Mouse (Mus musculus) MEL (cell line): ENCODE data around the gene Tmub2. TPM values are rescaled to one million over a fixed set of nuclear protein-coding genes. Genes with fewer than 3 reads are reported as not detected.

Experiments used
- DNase-seq: peaks from one replicate; pipeline ENCODE4 v3.0.0; 2011; ENCODE audit warnings: low read depth, low spot score
- H3K27ac ChIP-seq: 2 replicates; pipeline ENCODE4 v1.5.1; 2012; ENCODE audit warnings: low read depth, mild to moderate bottlenecking, control low read depth, low read length, moderate library complexity; ENCODE audit not compliant: control insufficient read depth
- H3K27me3 ChIP-seq, 2 experiments: fragments of 150-350 bp in 1 of 2; sonication (generic) in 1 of 2; 2 replicates each; pipeline ENCODE4 v1.6.1; 2012; ENCODE audit warnings: low read length in 2 of 2, mild to moderate bottlenecking in 2 of 2, improper control_type of control experiment in 1 of 2, moderate library complexity in 1 of 2; ENCODE audit not compliant: insufficient read depth in 2 of 2, control insufficient read depth in 1 of 2
- H3K36me3 ChIP-seq, 2 experiments: 2 replicates each; pipeline ENCODE4 v1.6.1; 2012 to 2014; ENCODE audit warnings: low read length in 2 of 2, improper control_type of control experiment in 1 of 2, inconsistent platforms in 1 of 2, mild to moderate bottlenecking in 1 of 2; ENCODE audit not compliant: insufficient read depth in 2 of 2, control insufficient read depth in 1 of 2
- H3K4me1 ChIP-seq, 2 experiments: fragments of 150-350 bp in 1 of 2; sonication (generic) in 1 of 2; 2 replicates each; pipeline ENCODE4 v1.6.1; 2012; ENCODE audit warnings: low read length in 2 of 2, improper control_type of control experiment in 1 of 2, mild to moderate bottlenecking in 1 of 2; ENCODE audit not compliant: insufficient read depth in 2 of 2, control insufficient read depth in 1 of 2
- H3K4me3 ChIP-seq, 2 experiments: fragments of 150-350 bp in 1 of 2; sonication (generic) in 1 of 2; 2 replicates each; pipeline ENCODE4 v1.5.1; 2012; ENCODE audit warnings: low read depth in 2 of 2, low read length in 2 of 2, mild to moderate bottlenecking in 2 of 2, moderate library complexity in 2 of 2, control low read depth in 1 of 2, improper control_type of control experiment in 1 of 2; ENCODE audit not compliant: control insufficient read depth in 1 of 2, insufficient read depth in 1 of 2
- H3K79me2 ChIP-seq: 2 replicates; pipeline ENCODE4 v1.6.1; 2012; ENCODE audit warnings: mild to moderate bottlenecking, low read length, moderate library complexity; ENCODE audit not compliant: control insufficient read depth, poor library complexity, insufficient read depth
- H3K9ac ChIP-seq: 2 replicates; pipeline ENCODE4 v1.6.1; 2012; ENCODE audit warnings: low read depth, mild to moderate bottlenecking, control low read depth, low read length, moderate library complexity; ENCODE audit not compliant: control insufficient read depth, poor library complexity, severe bottlenecking
- H3K9me3 ChIP-seq: fragments of 150-350 bp; sonication (generic); replicated peaks from 2 replicates; pipeline ENCODE4 v1.6.1; 2012; ENCODE audit warnings: mild to moderate bottlenecking, low read length, improper control_type of control experiment, moderate library complexity; ENCODE audit not compliant: insufficient read depth
- BHLHE40 ChIP-seq: IDR thresholded peaks from 2 replicates; pipeline ENCODE4 v1.6.1; 2012; ENCODE audit warnings: low read depth, mild to moderate bottlenecking, inconsistent platforms, low read length, improper control_type of control experiment, borderline replicate concordance
- CHD2 ChIP-seq: IDR thresholded peaks from 2 replicates; pipeline ENCODE4 v1.6.1; 2011; ENCODE audit warnings: low read length, improper control_type of control experiment
- CTCF ChIP-seq, 3 experiments: IDR thresholded peaks in 2 of 3; conservative IDR thresholded peaks in 1 of 3; 2 replicates each; pipeline ENCODE4 v1.5.1; 2011 to 2012; ENCODE audit warnings: low read length in 3 of 3, low read depth in 2 of 3, mild to moderate bottlenecking in 2 of 3, improper control_type of control experiment in 1 of 3, inconsistent platforms in 1 of 3, mixed read lengths in 1 of 3, moderate library complexity in 1 of 3; ENCODE audit not compliant: control insufficient read depth in 1 of 3, insufficient read depth in 1 of 3, poor library complexity in 1 of 3, severe bottlenecking in 1 of 3
- EP300 ChIP-seq, 2 experiments: IDR thresholded peaks; 2 replicates each; pipeline ENCODE4 v1.6.1; 2011; ENCODE audit warnings: improper control_type of control experiment in 2 of 2, low read length in 2 of 2, low read depth in 1 of 2, mild to moderate bottlenecking in 1 of 2
- ETS1 ChIP-seq: IDR thresholded peaks from 2 replicates; pipeline ENCODE4 v1.6.1; 2012; ENCODE audit warnings: low read depth, mild to moderate bottlenecking, inconsistent platforms, low read length, improper control_type of control experiment, moderate library complexity
- GATA1 ChIP-seq: IDR thresholded peaks from 2 replicates; pipeline ENCODE4 v1.6.1; 2011; ENCODE audit warnings: low read depth, low read length, improper control_type of control experiment
- HCFC1 ChIP-seq: IDR thresholded peaks from 2 replicates; pipeline ENCODE4 v1.6.1; 2012; ENCODE audit warnings: low read depth, mild to moderate bottlenecking, inconsistent platforms, low read length, improper control_type of control experiment, moderate library complexity
- JUND ChIP-seq: IDR thresholded peaks from 2 replicates; pipeline ENCODE4 v1.6.1; 2011; ENCODE audit warnings: low read depth, mild to moderate bottlenecking, improper control_type of control experiment, low read length
- MAFK ChIP-seq: IDR thresholded peaks from 2 replicates; pipeline ENCODE4 v1.6.1; 2011; ENCODE audit warnings: low read depth, mild to moderate bottlenecking, low read length, improper control_type of control experiment, borderline replicate concordance
- MAZ ChIP-seq: IDR thresholded peaks from 2 replicates; pipeline ENCODE4 v1.6.1; 2012; ENCODE audit warnings: low read depth, mild to moderate bottlenecking, inconsistent platforms, low read length, improper control_type of control experiment
- MEF2A ChIP-seq: IDR thresholded peaks from 2 replicates; pipeline ENCODE4 v1.6.1; 2014; ENCODE audit warnings: low read depth, mild to moderate bottlenecking, inconsistent platforms, low read length, improper control_type of control experiment; ENCODE audit not compliant: poor library complexity, insufficient replicate concordance, severe bottlenecking; ENCODE audit errors: extremely low read depth
- MYC ChIP-seq: IDR thresholded peaks from 2 replicates; pipeline ENCODE4 v1.6.1; 2011; ENCODE audit warnings: low read depth, mild to moderate bottlenecking, low read length, improper control_type of control experiment, moderate library complexity
- NRF1 ChIP-seq: IDR thresholded peaks from 2 replicates; pipeline ENCODE4 v1.6.1; 2014; ENCODE audit warnings: low read depth, mild to moderate bottlenecking, inconsistent platforms, low read length, improper control_type of control experiment, moderate library complexity; ENCODE audit not compliant: poor library complexity, insufficient read depth, severe bottlenecking
- POLR2A ChIP-seq, 2 experiments: IDR thresholded peaks; 2 replicates each; pipeline ENCODE4 v1.6.1; 2011 to 2012; ENCODE audit warnings: low read length in 2 of 2, mild to moderate bottlenecking in 2 of 2, control low read depth in 1 of 2, improper control_type of control experiment in 1 of 2, low read depth in 1 of 2, moderate library complexity in 1 of 2; ENCODE audit not compliant: control insufficient read depth in 1 of 2, insufficient read depth in 1 of 2, poor library complexity in 1 of 2
- POLR2AphosphoS2 ChIP-seq: IDR thresholded peaks from 2 replicates; pipeline ENCODE4 v1.6.1; 2011; ENCODE audit warnings: low read length, improper control_type of control experiment
- RAD21 ChIP-seq: IDR thresholded peaks from 2 replicates; pipeline ENCODE4 v1.6.1; 2011; ENCODE audit warnings: mild to moderate bottlenecking, low read depth, low read length, improper control_type of control experiment
- SMC3 ChIP-seq: IDR thresholded peaks from 2 replicates; pipeline ENCODE4 v1.6.1; 2011; ENCODE audit warnings: low read depth, low read length, improper control_type of control experiment
- TAL1 ChIP-seq: IDR thresholded peaks from 2 replicates; pipeline ENCODE4 v1.6.1; 2012; ENCODE audit warnings: mild to moderate bottlenecking, inconsistent platforms, low read length, moderate library complexity, mixed read lengths
- TCF12 ChIP-seq: IDR thresholded peaks from 2 replicates; pipeline ENCODE4 v1.6.1; 2014; ENCODE audit warnings: low read depth, mild to moderate bottlenecking, inconsistent platforms, low read length, improper control_type of control experiment, moderate library complexity
- UBTF ChIP-seq: IDR thresholded peaks from 2 replicates; pipeline ENCODE4 v1.6.1; 2012; ENCODE audit warnings: low read depth, mild to moderate bottlenecking, inconsistent platforms, low read length, improper control_type of control experiment, moderate library complexity, borderline replicate concordance; ENCODE audit not compliant: insufficient read depth
- USF2 ChIP-seq, 2 experiments: IDR thresholded peaks; 2 replicates each; pipeline ENCODE4 v1.6.1; 2011 to 2012; ENCODE audit warnings: improper control_type of control experiment in 2 of 2, low read length in 2 of 2, borderline replicate concordance in 1 of 2, inconsistent platforms in 1 of 2, low read depth in 1 of 2, mild to moderate bottlenecking in 1 of 2; ENCODE audit not compliant: insufficient read depth in 1 of 2
- ZC3H11A ChIP-seq: IDR thresholded peaks from 2 replicates; pipeline ENCODE4 v1.6.1; 2012; ENCODE audit warnings: low read depth, mild to moderate bottlenecking, inconsistent platforms, low read length, improper control_type of control experiment
- ZKSCAN1 ChIP-seq: IDR thresholded peaks from 2 replicates; pipeline ENCODE4 v1.6.1; 2012; ENCODE audit warnings: low read depth, mild to moderate bottlenecking, inconsistent platforms, low read length, improper control_type of control experiment, moderate library complexity
- ZNF384 ChIP-seq: IDR thresholded peaks from 2 replicates; pipeline ENCODE4 v1.6.1; 2012; ENCODE audit warnings: low read depth, mild to moderate bottlenecking, inconsistent platforms, low read length, improper control_type of control experiment
- polyA plus RNA-seq, 2 experiments: library from polyadenylated mRNA; stranded (reverse) in 1 of 2; unstranded in 1 of 2; fragments of >175 nt in 1 of 2; fragments of >200 nt in 1 of 2; gene quantifications; 2 replicates each; pipeline versions ENCODE4 v1.2.1 to v1.2.4; 2012; ENCODE audit warnings: low replicate concordance in 2 of 2, low read depth in 1 of 2; ENCODE audit not compliant: insufficient read length in 2 of 2, insufficient read depth in 1 of 2, missing spikeins in 1 of 2
- total RNA-seq: library from RNA; depleted of rRNA; stranded (reverse); fragments of 300-350 nt; gene quantifications from 2 replicates; pipeline ENCODE4 v1.2.3, GENCODE M21; 2012

Tmub2 gene
- total and polyA plus RNA-seq, 3 experiments = 29.3 to 40.5 TPM; not detected in 1

- H3K27ac ChIP-seq = no peak overlapping the region
- TF ChIP-seq TAL1 (no peak), MEF2A (no peak), ZKSCAN1 (no peak)
- TF ChIP-seq, all 39 proteins: peak for 0
- no peaks in the 10 kb centered on the region for H3K9me3 ChIP-seq
These were observed 5.4 kb downstream of the Tmub2 start for GRCm38 (mm10) chr11:102290141-102290540.

GRCm38 (mm10) chr11:102291051-102291535 lies 6.4 kb downstream of the Tmub2 start:
- H3K27me3 ChIP-seq = no peaks in the 10 kb centered on the region
- H3K79me2 ChIP-seq = peaks cover 19% of the 10 kb centered on the region
- peaks cover 2 to 5% of the 10 kb centered on the region in 2 experiments; a peak in 3 of 4 replicates for H3K36me3 ChIP-seq
- no peak overlapping the region for H3K4me3 ChIP-seq
- H3K27ac ChIP-seq = no peak overlapping the region
- H3K9me3 ChIP-seq = no peaks in the 10 kb centered on the region
- DNase-seq = no peak
- no peak for TF ChIP-seq POLR2A (IDR thresholded peaks at IDR 0.05; ENCODE audit: control insufficient read depth in 1 of 2, insufficient read depth in 1 of 2, low read depth in 1 of 2, low read length in 2 of 2, poor library complexity in 1 of 2)
- TF ChIP-seq POLR2AphosphoS2 = no peak
- TF ChIP-seq NRF1 = no peak
- no peak for TF ChIP-seq CHD2
- TF ChIP-seq ETS1 = no peak
- TF ChIP-seq ZKSCAN1 = no peak
- TF ChIP-seq MEF2A = no peak
- TF ChIP-seq TCF12 = no peak
- no peak for TF ChIP-seq EP300 (IDR thresholded peaks at IDR 0.05; ENCODE audit: low read depth in 1 of 2, low read length in 2 of 2)
- no peak for TF ChIP-seq MAFK
- peaks cover 0 to 7% of the 10 kb centered on the region in 2 experiments; a peak in 3 of 4 replicates for H3K4me1 ChIP-seq
- no peak overlapping the region for H3K9ac ChIP-seq

More at GRCm38 (mm10) chr11:102290141-102290540, 5.4 kb downstream of the Tmub2 start:
- peaks cover 0 to 7% of the 10 kb centered on the region in 2 experiments; a peak in 2 of 4 replicates for H3K4me1 ChIP-seq
- H3K4me3 ChIP-seq = no peak overlapping the region
- no peak for DNase-seq
- H3K27me3 ChIP-seq = no peaks in the 10 kb centered on the region
- H3K79me2 ChIP-seq = peaks cover 15% of the 10 kb centered on the region
- peaks cover 2 to 6% of the 10 kb centered on the region in 2 experiments; a peak in 3 of 4 replicates for H3K36me3 ChIP-seq
- H3K9ac ChIP-seq = no peak overlapping the region

GRCm38 (mm10) chr11:102293971-102294370 lies 9.2 kb downstream of the Tmub2 start:
- Histone ChIP-seq H3K4me1 (peaks cover 0 to 10% of the 10 kb centered on the region in 2 experiments; a peak in 3 of 4 replicates), H3K79me2 (peaks cover 24% of the 10 kb centered on the region), H3K4me3 (no peak overlapping the region), H3K9ac (no peak overlapping the region), H3K27ac (no peak overlapping the region), H3K36me3 (peaks cover 2 to 6% of the 10 kb centered on the region in 2 experiments; a peak in 3 of 4 replicates), H3K9me3 (no peaks in the 10 kb centered on the region), H3K27me3 (no peaks in the 10 kb centered on the region)
- no peak for DNase-seq
- TF ChIP-seq CHD2 = no peak
- TF ChIP-seq HCFC1 = no peak
- TF ChIP-seq TCF12 = no peak
- TF ChIP-seq ZC3H11A = no peak
- TF ChIP-seq UBTF = no peak
- TF ChIP-seq MYC = no peak
- no peak for TF ChIP-seq GATA1
- TF ChIP-seq JUND = no peak
- no peak for TF ChIP-seq NRF1
- TF ChIP-seq USF2 (IDR thresholded peaks at IDR 0.05; ENCODE audit: borderline replicate concordance in 1 of 2, insufficient read depth in 1 of 2, low read depth in 1 of 2, low read length in 2 of 2) = no peak
- no peak for TF ChIP-seq CTCF (IDR thresholded peaks at IDR 0.05 in 2 of 3, conservative IDR thresholded peaks at IDR 0.05 in 1 of 3; ENCODE audit: control insufficient read depth in 1 of 3, insufficient read depth in 1 of 3, low read depth in 2 of 3, low read length in 3 of 3, poor library complexity in 1 of 3, severe bottlenecking in 1 of 3)
- no peak for TF ChIP-seq RAD21
- TF ChIP-seq TAL1 = no peak
- no peak for TF ChIP-seq ZNF384
- TF ChIP-seq SMC3 = no peak
- TF ChIP-seq MAZ = no peak
- no peak for TF ChIP-seq MEF2A
- TF ChIP-seq ZKSCAN1 = no peak
- TF ChIP-seq BHLHE40 = no peak
